Mouse (Mus musculus) kidney, postnatal 36 days (tissue): ENCODE results near the gene G530012D18Rik.
"Not testable (repeated sequence)": the region's sequence is repeated elsewhere in the genome, so short reads cannot be mapped to it uniquely, and the experiment has no call there.

ENCODE experiments used
- DNase-seq, 2 experiments: peaks; one replicate each; pipeline ENCODE4 v3.0.0; 2021 to 2022; ENCODE audit warnings: mixed read lengths in 2 of 2

G530012D18Rik gene

GRCm38 (mm10) chr1:85575376-85575775 is at the start of gene G530012D18Rik:
Gene G530012D18Rik (plus strand): TSS chr1:85575676.
- DNase-seq, result not testable (repeated sequence)

- DNase-seq, result peak; percentile 3 to 8
These were observed 49.1 kb upstream of the G530012D18Rik start for GRCm38 (mm10) chr1:85526401-85526800.

- not testable (repeated sequence) for DNase-seq
These were observed 46.9 kb upstream of the G530012D18Rik start for GRCm38 (mm10) chr1:85528451-85529110.

GRCm38 (mm10) chr1:85543818-85544217 is 31.7 kb upstream of the G530012D18Rik start:
- DNase-seq, result not testable (repeated sequence)

DNA sequence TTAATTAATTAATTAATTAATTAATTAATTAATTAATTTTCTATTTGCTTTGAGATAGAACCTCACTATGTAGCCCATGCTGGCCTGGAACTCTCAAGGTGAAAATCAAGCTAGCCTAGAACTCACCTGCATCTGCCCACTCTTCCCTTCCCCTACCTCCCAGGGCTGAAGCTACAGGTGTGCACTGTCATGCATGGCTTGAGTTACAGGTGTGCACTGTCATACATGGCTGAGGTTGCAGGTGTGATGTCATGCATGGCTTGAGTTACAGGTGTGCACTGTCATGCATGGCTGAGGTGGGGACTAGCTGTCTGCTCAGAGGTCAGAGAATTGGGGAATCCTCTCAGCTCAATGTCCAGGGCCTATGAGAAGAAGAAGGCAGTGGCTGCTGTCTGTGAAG is 29.0 kb upstream of the G530012D18Rik start:
- not testable (repeated sequence) for DNase-seq

GRCm38 (mm10) chr1:85555261-85555660 is 20.2 kb upstream of the G530012D18Rik start:
- DNase-seq, result peak in 1 of 2 experiments; percentile 15

- not testable (repeated sequence) for DNase-seq
These were observed 1.9 kb upstream of the G530012D18Rik start for GRCm38 (mm10) chr1:85573554-85573953.

DNA sequence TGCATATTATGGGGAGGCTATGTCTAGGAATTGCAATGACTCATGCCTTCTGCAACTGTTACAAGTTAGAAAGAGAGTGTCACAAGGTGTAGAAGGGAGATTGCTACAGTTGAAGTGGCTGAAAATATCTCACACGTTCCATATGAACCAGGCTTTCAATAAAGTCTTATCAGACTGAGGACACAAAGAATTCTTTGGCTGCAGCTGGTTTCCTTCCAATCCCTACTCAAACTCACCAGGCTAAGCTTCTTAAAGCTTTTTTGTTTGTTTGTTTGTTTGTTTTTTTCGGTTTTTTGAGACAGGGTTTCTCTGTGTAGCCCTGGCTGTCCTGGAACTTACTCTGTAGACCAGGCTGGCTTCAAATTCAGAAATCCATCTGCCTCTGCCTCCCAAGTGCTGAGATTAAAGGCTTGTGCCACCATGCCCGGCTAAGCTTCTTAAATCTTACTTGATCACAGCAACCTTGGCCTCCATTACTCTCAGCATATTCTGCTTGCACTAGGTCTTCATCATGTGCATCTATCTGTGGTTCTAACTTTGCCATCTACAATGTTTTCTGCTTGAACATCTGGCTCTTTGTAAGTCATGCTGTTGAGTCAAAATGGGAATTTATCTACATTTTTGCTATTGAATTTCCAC is 3.0 kb downstream of the G530012D18Rik start:
- DNase-seq, result not testable (repeated sequence)

DNA sequence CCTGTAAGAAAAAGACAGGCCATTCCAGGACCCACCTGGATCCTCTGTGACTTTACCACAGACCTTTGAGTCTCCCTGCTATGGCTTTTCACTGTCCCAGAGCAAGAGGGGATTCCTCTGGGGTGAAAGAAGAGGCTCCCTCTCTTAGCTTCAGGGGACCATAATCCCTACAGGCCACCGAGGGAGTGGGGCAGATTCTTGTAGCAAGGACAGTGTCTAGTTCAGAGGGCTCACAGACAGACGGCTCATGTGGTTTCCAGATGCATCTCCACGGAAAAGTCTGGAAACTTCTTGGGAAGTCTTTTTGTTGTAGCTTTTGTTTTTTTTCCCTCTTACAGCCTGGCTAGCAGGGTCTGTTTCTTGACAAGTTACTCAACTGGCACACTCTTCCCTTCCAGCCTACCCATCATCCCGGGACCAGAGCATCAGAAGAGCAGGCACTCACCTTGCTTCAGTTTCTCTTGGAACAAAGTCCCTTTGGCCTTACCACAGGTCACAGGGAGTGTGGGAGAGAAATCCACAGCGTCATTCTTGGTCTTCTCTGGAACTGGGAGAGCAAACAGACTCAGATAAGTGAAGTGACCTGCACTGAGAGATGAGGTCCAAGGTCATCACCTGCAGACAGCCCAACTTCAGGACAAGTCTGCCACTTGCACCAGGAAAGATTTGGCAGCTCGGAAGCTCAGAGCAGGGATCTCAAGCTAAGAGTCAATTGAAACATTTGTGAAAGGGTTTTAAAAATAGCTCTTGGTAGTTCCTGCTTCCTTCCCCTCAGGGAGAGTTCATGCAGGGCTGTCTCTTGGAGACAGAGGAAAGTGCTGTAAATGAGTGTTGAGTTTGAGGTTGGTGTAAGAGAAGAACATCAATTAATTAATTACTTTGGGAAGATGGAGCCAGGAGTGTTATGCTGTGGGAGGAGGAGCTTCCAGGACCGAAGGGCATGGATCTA is 4.0 kb downstream of the G530012D18Rik start:
- not testable (repeated sequence) for DNase-seq

- DNase-seq, result not testable (repeated sequence)
These were observed 4.7 kb downstream of the G530012D18Rik start for GRCm38 (mm10) chr1:85580148-85580534.

- DNase-seq, result not testable (repeated sequence)
These were observed 5.1 kb downstream of the G530012D18Rik start for GRCm38 (mm10) chr1:85580578-85580977.

GRCm38 (mm10) chr1:85581518-85581917 is 6.0 kb downstream of the G530012D18Rik start:
- DNase-seq, result not testable (repeated sequence)

- not testable (repeated sequence) for DNase-seq
These were observed 13.2 kb downstream of the G530012D18Rik start for GRCm38 (mm10) chr1:85588697-85589096.

DNA sequence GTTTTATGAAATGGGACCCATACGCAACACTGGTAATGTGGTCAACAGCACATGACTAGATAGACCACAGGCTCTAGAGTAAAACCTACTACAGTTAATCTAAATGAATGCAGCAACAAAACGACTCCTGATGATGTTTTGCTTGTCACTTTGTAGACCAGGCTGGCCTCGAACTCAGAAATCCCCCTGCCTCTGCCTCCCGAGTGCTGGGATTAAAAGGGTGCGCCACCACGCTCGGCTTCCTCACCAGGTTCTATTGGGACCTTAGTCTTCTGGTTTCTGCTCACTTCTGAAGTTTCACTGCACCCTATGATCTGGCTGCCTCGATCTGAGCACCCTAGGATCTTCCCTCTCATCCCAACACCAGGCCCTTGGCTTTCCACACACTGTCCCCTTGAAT is 17.1 kb downstream of the G530012D18Rik start:
- DNase-seq, result not testable (repeated sequence)

DNA sequence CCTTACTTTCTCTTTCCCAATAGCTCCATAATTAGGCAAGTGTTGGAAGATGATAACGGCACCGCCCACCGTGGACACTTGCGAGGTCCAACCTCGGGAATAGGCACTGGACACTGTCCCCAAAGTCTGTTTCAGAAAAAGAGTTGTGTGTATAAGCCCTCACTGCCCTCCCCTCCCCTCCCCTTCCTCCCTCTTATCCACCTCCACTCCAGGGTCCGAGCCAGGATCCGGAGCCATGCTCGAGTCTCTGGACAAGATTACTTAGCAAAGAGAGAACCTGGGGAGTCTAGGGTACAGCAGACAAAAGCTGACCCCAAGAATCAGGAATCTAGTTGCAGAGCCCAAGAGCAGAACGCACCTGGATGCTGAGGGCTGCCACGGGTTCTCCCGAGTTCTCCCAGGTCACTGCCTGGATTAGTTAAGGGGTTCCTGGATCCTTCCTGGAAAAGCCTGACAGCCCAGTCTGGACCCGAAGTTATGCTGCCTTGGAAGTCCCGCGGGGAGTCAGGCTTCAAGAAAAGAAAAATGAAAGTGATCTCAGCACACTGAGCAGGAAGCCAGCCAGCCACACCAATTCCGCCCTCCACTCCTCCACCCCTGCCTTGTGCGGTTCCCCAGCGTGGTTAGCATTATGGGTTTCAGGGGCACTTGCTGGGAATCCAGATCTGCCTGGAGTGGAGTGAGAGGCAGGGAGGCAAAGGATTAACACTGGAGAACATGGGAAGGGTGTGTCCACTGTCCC is 23.0 kb downstream of the G530012D18Rik start, which contains the start of gene Sp110:
TSS of gene Sp110 (minus strand) at position 547 of the 742 bp plus-strand sequence.
- DNase-seq, result peak; percentile 14 to 36

GRCm38 (mm10) chr1:85600078-85600477 is 24.6 kb downstream of the G530012D18Rik start, which contains the start of gene Sp140:
Gene Sp140 (plus strand): TSS chr1:85600378.
- DNase-seq, result not testable (repeated sequence)

DNA sequence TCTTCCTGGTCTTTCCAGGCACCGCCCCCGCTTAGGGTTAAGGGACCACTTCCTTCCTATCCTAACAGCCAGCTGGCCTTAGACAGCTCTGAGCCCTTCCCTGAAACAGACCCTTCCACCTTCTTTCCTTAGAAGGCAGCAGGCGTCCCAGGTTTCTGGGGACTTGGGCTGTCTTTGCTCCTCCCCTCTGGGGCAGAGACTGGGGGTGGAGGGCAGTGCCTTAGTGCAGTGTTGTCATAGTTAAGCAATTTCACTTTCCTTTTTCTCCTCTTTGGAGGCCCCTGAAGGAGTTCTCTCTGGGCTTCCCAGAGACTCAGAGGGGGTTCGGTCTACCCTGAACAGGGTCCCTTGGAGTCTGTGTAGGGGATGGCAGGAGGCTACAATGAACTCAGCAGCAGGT is 25.3 kb downstream of the G530012D18Rik start:
- peak; percentile 10 to 13 for DNase-seq

GRCm38 (mm10) chr1:85604341-85604740 is 28.9 kb downstream of the G530012D18Rik start:
- not testable (repeated sequence) for DNase-seq

DNA sequence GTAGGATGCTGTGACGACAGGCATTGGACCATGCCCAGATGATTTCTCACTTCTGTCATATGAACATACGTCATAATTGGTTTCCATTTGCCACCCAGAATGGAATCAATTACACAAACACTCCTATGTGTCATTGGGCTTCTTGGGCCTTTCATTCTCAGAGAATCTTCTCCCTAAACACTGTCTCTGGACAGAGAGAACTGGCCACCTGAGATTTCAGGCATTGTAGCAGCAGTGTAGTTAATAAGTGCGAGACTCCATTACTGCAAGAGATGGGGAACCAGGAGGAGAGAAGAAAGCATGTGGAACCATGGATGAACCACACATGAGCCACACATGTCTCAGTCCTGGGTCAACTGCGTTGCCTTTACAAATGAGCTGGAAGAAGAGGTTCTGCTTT is 32.9 kb downstream of the G530012D18Rik start:
- DNase-seq, result not testable (repeated sequence)

DNA sequence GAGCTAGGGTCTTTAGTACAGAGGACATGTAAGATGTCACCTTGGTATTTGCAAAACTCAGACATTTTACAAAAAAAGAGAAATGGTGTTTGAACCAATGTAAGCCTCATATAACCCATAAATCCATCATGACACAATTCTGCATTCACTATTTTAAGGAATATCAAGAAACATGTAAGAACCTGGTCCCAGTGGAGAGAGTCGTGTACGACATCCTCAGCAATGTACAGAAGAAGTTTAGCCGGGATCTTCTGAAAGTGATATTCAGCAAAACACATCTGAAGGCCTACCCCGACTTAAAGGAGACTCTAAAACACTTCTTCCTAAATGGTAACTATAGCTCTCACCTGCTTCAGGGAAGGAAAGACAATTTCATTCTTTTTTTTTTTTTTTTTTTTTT is 35.1 kb downstream of the G530012D18Rik start:
- DNase-seq, result not testable (repeated sequence)

DNA sequence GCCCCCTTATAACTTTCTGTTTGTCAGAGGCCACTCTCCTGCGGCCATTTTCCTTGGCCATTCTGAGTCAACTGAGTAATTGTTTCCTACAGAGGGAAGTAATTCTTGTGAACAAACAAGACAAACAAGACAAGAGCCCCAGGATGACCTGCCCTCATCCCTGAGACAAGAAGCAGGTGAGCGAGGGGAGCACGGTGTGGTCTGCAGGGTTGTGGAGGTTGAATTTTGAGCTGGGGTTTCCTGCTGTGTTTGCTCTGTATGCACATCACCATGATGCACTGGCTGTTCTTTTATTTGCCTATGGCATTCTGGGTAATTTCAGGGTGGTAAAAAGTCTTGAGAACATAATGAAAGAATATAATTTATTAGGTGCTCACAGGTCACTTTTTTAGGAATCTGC is 39.6 kb downstream of the G530012D18Rik start:
- DNase-seq, result not testable (repeated sequence)

- DNase-seq, result not testable (repeated sequence)
These were observed 40.3 kb downstream of the G530012D18Rik start for GRCm38 (mm10) chr1:85615819-85616218.
